Mouse (Mus musculus) gonadal fat pad, adult 2 months (tissue): Measurements from ENCODE around the gene Fopnl. TPM values are rescaled to one million over a fixed set of nuclear protein-coding genes. Genes with fewer than 3 reads are reported as not detected.

ENCODE experiments used
- DNase-seq: peaks from one replicate; pipeline ENCODE4 v3.0.0-alpha.2; 2012; ENCODE audit warnings: low read depth
- polyA plus RNA-seq: library from polyadenylated mRNA; depleted of rRNA; stranded (reverse); fragments of >200 nt; gene quantifications from 2 replicates; pipeline ENCODE4 v1.2.3, GENCODE M21; 2012

Gene Fopnl
- polyA plus RNA-seq, 1 experiment, result 73.7 TPM

DNA sequence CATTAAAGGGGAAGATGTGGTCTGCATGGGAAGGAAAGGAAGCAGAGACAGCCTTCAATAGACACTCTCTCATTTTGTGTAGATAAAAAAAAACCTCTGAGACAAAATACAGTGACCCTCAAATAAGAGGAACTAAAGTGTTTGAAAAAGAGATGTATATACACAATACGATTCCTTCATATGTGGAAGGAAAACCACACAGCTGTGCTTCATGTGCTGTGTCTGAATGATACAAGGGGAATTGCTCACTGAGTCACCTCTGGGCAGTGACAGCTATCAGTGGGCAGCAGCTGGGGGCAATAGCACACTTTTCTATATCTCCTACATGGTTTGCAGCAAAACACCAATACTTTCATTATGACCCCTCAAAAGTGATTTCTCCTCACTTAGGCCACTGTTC, 9.8 kb downstream of the Fopnl start:
- no peak for DNase-seq

GRCm38 (mm10) chr16:14306451-14306850, 10.8 kb downstream of the Fopnl start:
- DNase-seq, result no peak

DNA sequence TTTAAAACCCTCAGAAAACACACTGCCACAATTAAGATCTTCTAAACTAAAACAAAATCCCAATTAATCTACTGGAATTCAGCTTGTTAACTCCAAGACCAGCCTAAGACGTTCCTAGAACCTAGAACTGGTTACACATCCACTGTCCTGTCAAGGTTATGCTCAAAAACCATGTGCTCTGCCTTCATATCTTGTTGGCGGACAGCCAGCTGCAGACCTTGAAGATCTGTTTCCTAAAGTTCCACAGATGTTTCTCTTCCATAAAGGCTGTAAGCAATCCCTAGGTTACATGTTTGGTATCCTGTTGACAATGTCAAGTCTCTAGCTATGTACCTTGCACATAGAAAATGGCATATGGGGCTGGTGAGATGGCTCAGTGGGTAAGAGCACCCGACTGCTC, 12.4 kb downstream of the Fopnl start:
- DNase-seq, result no peak

- no peak for DNase-seq
Measured at GRCm38 (mm10) chr16:14303676-14304075, 13.5 kb downstream of the Fopnl start.

GRCm38 (mm10) chr16:14303148-14303547, 14.1 kb downstream of the Fopnl start:
- no peak for DNase-seq

DNA sequence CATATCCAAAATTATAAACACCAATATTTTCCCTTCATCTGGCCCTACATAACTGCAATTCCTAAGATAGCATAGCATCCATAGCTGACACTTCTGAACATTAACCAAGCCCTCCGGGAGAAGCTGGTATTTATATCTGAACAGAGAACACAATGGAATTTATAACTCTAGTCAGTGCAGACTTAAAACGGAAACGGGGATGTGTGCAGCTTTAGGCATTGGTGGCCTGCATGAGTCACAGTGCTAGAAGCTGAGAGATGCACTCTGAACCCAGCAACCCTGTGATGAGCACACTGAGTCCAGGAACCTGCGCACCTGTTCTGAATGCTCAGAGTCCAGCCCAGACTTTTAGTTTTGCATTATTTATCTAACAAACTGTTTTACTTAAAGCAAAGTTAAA, 18.7 kb downstream of the Fopnl start:
- DNase-seq, result no peak

DNA sequence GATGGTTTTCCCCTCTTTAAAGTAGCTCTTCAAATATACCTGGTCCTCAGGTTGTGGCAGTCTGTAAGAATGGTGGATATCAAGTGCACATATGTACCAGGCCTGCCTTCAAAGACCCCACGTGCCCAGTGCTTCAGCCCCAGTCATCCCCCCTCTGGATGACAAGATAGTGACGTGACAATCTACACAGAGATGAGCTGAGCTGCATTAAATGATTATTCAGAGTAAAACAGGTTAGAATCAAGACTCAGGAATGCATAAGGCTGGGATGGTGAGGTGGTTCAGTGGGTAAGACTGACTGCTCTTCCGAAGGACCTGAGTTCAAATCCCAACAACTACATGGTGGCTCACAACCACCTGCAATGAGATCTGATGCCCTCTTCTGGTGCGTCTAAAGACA, 19.5 kb downstream of the Fopnl start:
- no peak for DNase-seq

DNA sequence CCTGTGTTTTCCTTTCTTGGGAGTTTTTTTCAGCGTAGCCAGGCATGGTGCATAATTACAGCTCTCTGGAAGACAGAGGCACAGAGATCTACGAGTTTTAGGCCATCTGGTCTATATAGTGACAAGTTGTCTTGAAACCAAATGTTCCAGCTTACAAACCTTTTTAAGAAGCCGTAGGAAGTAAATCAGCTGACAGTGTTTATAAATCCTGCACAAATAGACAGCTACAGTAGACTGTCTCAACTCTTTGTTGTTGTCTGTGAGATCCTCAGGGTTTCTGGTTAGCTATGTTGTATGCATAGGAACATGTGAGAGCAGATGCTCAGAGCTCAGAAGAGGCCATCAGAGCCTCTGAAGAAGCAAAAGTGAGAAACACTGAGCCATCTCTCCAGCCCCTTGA, 20.1 kb downstream of the Fopnl start:
- no peak for DNase-seq

- DNase-seq, result no peak
Measured at GRCm38 (mm10) chr16:14296544-14297124, 20.6 kb downstream of the Fopnl start.

- no peak for DNase-seq
Measured at GRCm38 (mm10) chr16:14295291-14295690, 21.9 kb downstream of the Fopnl start.

GRCm38 (mm10) chr16:14292205-14293199, 24.7 kb downstream of the Fopnl start:
- no peak for DNase-seq

DNA sequence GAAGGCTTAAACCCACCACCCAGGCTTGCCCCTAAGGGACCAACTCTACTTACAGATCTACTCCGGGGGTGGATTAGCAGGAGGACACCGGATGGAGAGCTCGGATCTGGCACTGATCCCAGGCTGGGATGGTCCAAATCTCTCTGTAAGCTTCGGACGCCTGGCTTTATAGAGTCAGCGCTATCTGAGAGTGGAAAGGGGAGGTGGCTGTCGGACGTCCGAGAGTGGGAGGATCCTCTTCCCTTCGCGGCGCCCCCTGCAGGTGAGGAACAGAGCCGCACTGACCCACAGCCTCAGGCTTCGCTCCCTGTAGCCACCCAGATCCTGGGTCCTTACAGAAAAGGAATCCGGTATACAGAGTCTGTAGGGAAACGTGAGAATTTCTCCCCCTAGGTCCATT, 26.0 kb downstream of the Fopnl start, which contains the start of gene Myh11:
Gene Myh11 (minus strand): TSS at position 150 of the 400 bp plus-strand sequence.
- DNase-seq, result no peak

GRCm38 (mm10) chr16:14272374-14272965, 44.7 kb downstream of the Fopnl start:
- no peak for DNase-seq

- no peak for DNase-seq
Measured at GRCm38 (mm10) chr16:14265203-14265920, 51.8 kb downstream of the Fopnl start.

DNA sequence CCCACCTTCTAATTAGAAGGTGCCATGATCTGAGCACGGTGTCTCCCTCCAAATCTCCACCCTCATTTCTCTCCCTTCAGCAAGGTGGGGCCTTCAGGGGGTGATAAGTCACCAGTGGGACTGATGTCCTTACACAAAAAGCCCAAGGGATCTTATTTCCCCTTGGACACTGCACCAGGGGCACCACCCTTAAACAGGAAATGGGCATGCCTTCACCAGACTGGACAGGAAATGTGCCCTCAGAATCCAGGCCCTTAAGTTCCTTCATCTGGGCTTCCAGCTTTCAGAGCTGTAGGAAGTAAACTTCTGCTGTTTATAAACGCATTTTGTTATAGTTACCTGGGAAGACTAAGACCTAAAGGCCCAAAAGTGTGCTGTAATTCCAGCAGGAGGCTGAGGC, 52.7 kb downstream of the Fopnl start:
- no peak for DNase-seq

DNA sequence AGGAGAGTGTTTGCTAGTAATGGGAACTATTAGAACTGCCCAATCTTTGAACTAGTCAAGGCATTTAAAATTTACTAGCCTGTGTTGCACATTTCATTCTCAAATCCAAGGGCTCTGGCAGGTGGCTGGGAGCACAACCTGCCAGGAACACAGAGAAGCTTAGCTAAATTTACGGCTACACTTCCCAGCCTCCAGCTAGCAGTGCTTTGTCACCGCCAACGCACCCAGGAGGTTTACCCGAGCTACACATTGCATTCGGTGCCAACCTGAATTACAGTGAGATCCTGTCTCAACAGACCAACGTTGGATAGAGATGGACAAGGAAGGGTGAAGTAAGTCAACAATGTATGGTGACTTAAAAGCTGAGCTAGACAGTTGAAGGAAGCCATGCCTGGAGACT, 54.0 kb downstream of the Fopnl start:
- DNase-seq, result peak; percentile 77

GRCm38 (mm10) chr16:14262410-14262809, 54.8 kb downstream of the Fopnl start:
- DNase-seq, result no peak

DNA sequence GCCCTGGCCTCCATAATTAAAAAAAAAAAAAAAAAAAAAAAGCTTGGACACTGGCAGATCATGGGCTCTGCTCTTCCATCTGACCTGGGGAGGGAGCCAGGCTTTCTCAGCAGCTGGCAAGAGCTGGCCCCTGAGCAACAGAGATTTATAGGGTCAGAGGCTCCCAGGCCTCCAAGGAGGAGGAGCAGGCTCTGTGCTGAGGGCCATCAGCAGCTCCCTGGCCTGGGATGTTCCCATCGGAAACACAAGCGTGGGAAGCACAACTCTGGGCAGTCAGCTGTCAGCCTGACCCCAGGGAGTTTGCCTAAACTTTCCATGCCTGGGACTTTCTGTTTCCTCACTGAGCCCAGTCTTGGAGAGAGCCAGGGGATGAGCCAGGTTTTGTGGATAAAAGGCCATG, 58.3 kb downstream of the Fopnl start:
- no peak for DNase-seq

DNA sequence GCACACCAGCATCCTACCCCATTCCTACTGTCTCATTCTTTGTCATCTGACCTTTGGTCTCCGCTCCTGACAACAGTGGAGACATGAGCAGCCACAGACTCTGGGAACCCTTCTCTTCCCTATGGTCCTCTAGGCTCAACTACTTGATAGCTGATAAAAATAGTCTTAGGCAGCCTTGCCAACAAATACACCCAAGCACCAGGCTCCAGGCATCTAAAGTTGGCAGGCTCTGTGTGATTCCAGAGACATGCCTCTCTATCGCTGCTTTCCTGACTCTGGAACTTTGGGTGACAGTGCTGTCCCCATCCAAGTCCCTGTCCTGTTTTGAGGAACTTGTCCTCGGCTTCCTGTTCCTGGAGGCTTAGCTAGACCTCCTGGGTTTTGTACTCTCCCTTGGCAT, 63.6 kb downstream of the Fopnl start:
- no peak for DNase-seq

DNA sequence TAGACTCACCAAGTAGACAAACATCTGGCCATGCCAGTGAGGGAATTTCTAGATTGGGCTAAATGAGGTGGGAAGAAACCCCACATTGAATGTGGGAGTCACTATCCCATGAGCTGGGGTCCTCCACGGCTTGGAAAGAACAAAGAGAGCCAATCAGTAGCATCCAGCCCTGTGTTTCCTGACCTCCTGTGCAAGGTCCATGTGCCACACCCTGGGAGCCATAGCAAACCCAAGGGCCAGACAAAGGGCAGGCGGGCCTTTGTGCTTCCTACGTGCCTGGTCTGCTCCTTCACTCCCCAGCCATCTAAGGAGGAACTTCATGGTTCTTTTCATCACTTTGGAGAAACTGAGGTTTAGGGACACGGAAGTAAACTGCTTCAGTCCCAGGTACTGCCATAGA, 64.3 kb downstream of the Fopnl start:
- no peak for DNase-seq

DNA sequence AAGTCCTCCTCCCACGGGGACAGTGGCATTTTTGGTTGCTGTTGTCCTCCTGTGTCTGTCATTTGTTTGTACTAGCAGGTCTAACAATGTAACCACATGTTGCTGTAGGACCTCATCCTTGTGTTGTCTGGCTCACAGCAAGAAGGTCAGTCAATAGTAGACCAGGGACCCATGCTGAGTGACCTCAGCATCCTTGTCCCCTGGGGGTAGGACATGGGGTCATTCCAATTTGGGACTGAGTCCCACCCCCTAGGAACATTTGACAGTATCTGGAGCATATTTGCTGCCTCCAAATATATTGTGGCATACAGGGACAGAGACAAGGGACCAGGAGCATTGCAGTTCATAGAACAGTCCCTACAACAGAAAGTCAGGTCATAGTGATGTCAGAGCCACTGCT, 67.3 kb downstream of the Fopnl start:
- no peak for DNase-seq
